Mouse (Mus musculus) gonadal fat pad, adult 2 months (tissue): ENCODE data around the gene Rhbdl2. TPM values are rescaled to one million over a fixed set of nuclear protein-coding genes. Genes with fewer than 3 reads are reported as not detected.

Experiments used
- DNase-seq: peaks from one replicate; pipeline ENCODE4 v3.0.0-alpha.2; 2012; ENCODE audit warnings: low read depth
- polyA plus RNA-seq: library from polyadenylated mRNA; depleted of rRNA; stranded (reverse); fragments of >200 nt; gene quantifications from 2 replicates; pipeline ENCODE4 v1.2.3, GENCODE M21; 2012; rRNA removed

Rhbdl2 gene
- polyA plus RNA-seq, 1 experiment, result 7.1 TPM

DNA sequence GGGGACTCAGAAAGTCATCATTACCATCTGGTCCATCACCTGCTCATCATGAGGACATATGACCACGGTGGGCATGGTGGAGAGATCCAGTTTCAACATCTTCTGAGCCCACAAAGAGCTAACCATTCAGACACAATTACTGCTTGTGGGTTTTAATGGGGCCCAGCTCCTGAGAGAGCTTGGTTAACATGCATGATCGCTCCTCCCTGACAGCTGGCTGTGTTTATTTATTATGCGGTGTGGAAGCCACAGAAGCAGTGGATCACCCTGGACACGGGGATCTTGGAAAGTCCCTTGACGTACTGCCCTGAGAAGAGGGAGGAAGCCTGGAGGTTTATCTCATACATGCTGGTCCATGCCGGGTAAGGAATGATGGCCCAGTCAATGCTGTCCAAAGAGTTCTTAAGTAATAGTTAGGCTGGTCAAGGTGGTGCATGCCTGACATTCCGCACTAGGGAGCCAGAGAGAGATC, 26.4 kb downstream of the Rhbdl2 start:
- no peak for DNase-seq

DNA sequence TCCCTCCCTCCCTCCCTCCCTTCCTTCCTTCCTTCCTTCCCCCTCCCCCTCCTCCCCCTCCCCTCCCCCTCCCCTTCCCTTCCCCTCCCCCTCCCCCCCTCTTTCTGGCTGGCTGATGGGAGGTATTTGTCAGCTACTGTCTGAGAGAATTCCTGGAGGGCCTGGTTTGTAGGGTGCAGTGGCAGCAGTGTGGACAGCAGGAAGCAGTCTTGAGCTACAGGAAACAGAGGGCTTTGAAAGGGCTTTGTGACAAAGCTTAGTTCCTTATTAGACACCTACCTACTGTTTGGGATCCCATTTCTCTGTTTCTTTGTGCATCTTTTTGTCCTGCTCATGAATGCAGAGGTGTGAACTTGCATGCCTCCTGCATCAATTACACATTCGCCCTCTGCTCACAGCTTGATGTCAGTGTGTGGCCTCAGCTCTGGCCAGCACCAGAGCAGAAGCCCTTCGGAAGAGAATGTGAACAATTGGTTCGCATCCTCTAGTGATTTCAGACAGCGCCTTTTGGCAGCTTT, 31.5 kb downstream of the Rhbdl2 start:
- no peak for DNase-seq

DNA sequence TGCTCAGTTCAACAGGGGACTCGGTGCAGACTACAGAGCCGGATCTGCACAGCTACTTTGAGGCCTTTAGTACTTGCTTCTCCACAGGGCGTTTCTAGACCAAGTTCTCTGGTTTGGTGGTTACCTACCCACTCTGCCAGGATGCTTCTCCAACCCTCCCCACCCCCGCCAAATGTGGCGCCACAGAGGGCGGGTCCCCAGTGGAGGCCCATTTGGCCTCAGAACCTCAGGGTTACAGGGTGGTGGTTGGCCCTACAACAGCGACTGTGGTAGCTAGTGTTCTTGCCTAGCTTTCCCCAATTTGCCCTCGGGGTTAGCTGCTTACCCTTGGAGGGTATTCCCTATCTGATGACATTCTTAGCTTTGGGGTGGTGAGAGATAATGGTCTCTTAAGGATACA, 54.5 kb downstream of the Rhbdl2 start:
- no peak for DNase-seq

DNA sequence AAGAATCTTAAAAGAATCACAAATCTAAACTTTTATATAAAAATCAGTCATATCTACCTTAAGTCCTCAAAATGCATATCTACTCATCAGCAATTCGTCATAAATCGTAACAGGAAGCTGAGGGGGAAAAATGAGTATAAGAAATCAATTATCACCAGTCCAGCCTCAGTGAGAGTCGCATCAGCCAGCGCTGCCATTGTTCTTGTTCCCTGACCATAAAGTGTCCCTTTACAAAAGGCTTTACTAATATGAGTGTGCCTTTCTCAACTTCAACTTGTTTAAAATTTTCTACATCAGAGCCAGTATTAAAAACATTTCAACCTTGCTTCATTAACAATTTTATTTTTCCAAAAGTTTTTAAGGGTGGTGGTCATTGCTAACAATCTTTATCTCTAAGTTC, 69.2 kb downstream of the Rhbdl2 start:
- DNase-seq, result no peak

DNA sequence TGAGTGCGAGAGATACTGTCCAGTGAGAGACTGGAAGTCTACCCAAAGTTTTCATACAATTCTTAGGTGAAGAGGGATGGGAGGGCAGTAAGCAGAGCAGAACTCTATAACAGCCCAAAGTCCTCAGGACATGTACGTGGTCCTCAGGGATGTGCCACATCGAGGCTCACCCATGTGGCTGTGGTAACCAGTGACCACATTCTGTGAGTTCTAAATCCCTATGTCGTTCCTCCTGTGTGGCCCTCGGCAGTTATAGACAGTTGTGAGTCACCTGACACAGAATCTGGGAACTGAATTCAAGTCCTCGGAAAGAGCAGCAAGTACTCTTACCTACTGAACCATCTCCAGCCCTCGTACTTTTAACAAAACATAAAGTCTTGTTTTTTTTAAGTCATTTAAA, 70.4 kb downstream of the Rhbdl2 start:
- DNase-seq, result no peak

DNA sequence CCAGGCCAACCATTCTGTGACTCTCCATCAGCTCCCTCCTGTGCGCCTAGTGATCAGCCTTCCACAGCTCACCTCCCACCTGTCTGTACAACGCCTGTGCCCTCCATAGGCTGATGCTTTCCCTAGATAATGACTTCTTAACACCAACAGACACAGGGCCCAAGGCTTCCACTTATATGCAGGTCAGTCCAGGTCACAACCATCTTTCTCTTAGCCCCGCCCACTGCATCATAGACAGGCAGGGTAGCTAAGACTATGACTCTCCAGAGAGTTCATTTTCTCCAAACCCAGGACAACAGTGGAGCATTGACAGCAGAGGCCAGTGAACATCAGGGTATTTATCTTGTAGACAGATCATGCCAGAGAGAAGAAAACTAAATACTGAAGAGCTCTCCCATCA, 71.7 kb downstream of the Rhbdl2 start, which contains the start of gene 4933427I04Rik:
Gene 4933427I04Rik (plus strand): TSS at position 301 of the 400 bp plus-strand sequence.
- no peak for DNase-seq

DNA sequence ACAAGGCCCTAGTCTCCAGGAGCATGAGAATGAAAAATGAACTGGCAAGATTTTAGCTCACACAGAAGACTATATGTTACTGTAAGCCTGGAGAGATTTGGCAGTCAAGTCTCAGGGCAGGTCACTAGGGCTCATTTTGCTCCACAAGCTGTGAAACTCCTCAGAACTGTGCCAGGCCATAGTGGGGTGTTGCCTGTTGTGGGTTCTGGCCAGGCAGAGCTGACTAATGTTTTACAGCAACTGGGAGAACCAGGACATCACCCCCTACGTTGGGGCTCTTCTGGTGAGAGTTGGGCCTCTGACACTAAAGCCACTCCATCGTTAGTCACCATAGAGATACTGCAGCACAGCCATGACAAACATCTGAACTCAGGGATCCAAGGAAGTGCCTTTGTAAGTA, 72.1 kb downstream of the Rhbdl2 start:
- DNase-seq, result no peak

DNA sequence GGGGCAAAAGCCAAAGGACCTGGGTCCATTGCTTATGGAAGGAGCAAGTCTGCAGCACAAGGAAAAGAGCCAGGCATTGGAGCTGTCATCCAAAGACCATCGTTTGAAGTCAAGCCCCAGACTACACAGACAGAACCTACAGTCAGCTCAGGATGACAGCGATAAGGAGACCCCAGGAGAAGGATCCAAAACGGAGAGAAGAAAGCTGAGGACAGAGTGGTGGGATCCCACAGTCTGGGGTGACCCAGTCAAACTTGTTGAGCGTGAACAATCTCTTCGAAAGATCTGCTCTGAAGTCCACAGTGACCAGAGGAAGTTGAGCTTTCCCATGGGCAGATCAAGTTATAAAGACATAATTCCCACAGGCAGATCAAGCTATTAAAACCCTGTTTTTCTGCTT, 72.9 kb downstream of the Rhbdl2 start:
- DNase-seq, result no peak

Other genes with a start within 250 kb of the Rhbdl2 start
- 48.0 and 49.8 TPM in 2 replicates for gene Macf1, start 103.5 kb upstream of the Rhbdl2 start, polyA plus RNA-seq
- gene Ndufs5, start 69.7 kb upstream of the Rhbdl2 start, polyA plus RNA-seq, result 44.6 and 74.2 TPM in 2 replicates
- 24.2 and 33.0 TPM in 2 replicates for gene Akirin1, start 37.5 kb upstream of the Rhbdl2 start, polyA plus RNA-seq
- gene 4933427I04Rik, start 71.8 kb downstream of the Rhbdl2 start, polyA plus RNA-seq, result 0.04 and 0.27 TPM in 2 replicates
- gene Mycbp, start 117.0 kb downstream of the Rhbdl2 start, polyA plus RNA-seq, result 23.3 and 26.1 TPM in 2 replicates
- 66.3 and 78.9 TPM in 2 replicates for gene Rragc, start 129.6 kb downstream of the Rhbdl2 start, polyA plus RNA-seq
- 0.65 TPM in 1 of 2 replicates, not detected in the other for gene 4930535I16Rik, start 130.1 kb downstream of the Rhbdl2 start, polyA plus RNA-seq